Mouse (Mus musculus) myocyte (in vitro differentiated cells): ENCODE measurements around the gene Tnip3.

ENCODE experiments used
- E2F4 ChIP-seq: IDR thresholded peaks from one replicate; pipeline ENCODE4 v1.6.1; 2011; ENCODE audit warnings: mild to moderate bottlenecking, control low read depth, moderate library complexity; ENCODE audit not compliant: insufficient read depth
- POLR2A ChIP-seq: IDR thresholded peaks from one replicate; pipeline ENCODE4 v1.6.1; 2011; ENCODE audit warnings: low read depth, mild to moderate bottlenecking, control low read depth, moderate library complexity; ENCODE audit not compliant: insufficient read length
- POLR2AphosphoS2 ChIP-seq: IDR thresholded peaks from one replicate; pipeline ENCODE4 v1.6.1; 2011; ENCODE audit warnings: low read depth, control low read depth; ENCODE audit not compliant: insufficient read length
- SRF ChIP-seq: IDR thresholded peaks from one replicate; pipeline ENCODE4 v1.6.1; 2011; ENCODE audit warnings: low read depth; ENCODE audit not compliant: control insufficient read depth, insufficient read length

- TF ChIP-seq SRF (no peak), E2F4 (no peak), POLR2A (no peak), POLR2AphosphoS2 (no peak)
Observed at GRCm38 (mm10) chr6:65671451-65671850, 146.3 kb downstream of the Tnip3 start, which contains the start of gene Ndnf.
